Mouse (Mus musculus): ENCODE results near the gene Zfp13.

DNA sequence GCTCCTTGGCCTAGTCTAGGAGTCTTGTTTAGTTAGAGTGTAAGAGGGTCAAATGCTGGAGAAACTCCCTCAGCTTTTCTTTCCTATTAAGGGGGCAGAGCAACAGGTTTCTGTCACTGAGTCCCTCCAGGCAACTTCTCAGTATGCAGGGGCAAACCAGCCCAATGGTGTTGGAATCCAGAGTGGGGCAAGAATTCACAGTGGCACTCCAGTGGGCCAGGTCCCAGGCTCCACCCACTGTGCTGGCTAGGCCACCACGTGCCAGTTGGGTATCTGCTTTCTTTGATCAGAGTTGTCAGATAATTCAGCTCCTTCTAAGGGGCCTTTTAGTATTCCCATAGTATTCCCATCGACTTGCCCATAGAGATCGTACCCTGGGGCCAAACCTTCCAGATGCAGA is 59.2 kb downstream of the Zfp13 start:
- no peak for TF ChIP-seq TAL1 (IDR thresholded peaks at IDR 0.05; ENCODE audit: low read length)
- TF ChIP-seq GATA1 (IDR thresholded peaks at IDR 0.05; ENCODE audit: low read length), result no peak

Measured in erythroblast, embryonic 14.5 days (primary cell).